Mouse (Mus musculus): ENCODE results near the gene Pex3. TPM values are rescaled to one million over a fixed set of nuclear protein-coding genes. Genes with fewer than 3 reads are reported as not detected.

The Pex3 gene
- polyA plus RNA-seq (2014; fragmentation: Illumina TruSeq; extraction: RNeasy Lipid Tissue Mini Kit (QIAGEN cat#74804); ENCODE audit: low read depth, low replicate concordance) = 28.1 TPM

DNA sequence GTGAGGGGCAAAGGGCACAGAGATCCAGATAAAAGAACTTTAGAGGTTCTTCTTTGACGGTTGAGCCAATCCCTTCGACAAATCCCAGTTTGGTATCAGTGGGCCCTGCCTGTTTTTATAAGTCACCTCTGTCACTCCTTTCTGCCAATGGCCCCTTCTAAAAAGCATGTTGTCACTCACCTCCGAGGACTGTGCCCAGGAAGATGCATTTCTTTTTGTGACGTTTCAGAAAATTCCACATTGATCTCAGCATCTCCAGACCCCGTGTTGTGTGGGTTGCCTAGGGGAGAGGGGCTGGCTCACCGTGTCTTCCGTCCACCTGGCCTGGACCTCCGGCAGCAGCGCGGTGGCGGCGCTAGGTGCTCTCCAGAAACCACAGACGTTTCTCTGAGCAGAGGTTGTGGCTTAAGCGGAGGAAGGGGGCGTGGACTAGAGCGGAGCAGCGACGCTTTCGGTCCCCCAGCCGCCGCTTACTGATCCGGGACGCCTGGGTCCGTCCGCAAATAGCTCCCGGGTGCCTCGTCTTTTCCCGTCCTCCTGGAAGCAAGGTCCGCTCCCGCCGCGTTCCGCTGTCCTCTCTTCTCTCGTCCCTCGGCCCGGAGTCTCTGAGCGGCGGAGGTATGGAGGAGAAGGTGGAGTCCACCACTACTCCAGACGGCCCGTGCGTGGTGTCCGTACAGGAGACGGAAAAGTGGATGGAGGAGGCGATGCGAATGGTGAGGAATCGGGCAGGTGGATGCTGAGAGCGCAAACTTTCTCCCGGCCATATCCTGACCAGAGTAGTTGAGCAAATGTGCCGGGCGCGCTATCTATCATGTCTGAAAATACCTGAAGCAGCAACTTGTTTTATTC, at the start of gene Pex3, which contains the start of gene Adat2:
Gene Pex3, minus strand, starts transcription at position 497 of the 852 bp plus-strand sequence.
Gene Adat2, plus strand, starts transcription at position 249 of the 852 bp plus-strand sequence.

DNA sequence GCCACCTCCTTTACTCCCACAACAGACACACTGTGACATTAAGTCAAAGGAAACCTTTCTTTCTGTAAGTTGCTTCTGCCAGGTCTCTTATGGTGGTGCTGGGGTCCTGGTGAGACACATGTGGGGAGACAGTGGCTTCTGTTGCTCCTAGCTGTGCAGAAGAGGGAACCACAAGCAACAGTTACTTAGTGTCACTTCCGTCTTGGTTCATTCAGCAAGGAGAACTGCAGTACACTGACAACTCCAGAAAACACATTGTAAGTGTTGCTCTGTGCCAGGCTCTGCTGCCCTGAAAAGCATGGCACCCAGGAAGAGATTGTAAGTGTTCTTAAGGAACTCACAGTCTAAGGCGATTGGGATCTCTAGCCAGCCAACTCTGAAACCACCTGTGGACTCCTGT, 53.6 kb downstream of the Pex3 start, which contains the start of gene Fuca2:
Gene Fuca2, plus strand, starts transcription at position 210 of the 400 bp plus-strand sequence.

Other genes starting within 250 kb of the Pex3 start
- 41.0 TPM for gene Phactr2, start 78.7 kb downstream of the Pex3 start, polyA plus RNA-seq (2014; fragmentation: Illumina TruSeq; extraction: RNeasy Lipid Tissue Mini Kit (QIAGEN cat#74804); ENCODE audit: low read depth, low replicate concordance)
- 327 TPM for gene Fuca2, start 53.6 kb downstream of the Pex3 start, polyA plus RNA-seq (2014; fragmentation: Illumina TruSeq; extraction: RNeasy Lipid Tissue Mini Kit (QIAGEN cat#74804); ENCODE audit: low read depth, low replicate concordance)
- gene Adat2, start 248 bp downstream of the Pex3 start, polyA plus RNA-seq (2014; fragmentation: Illumina TruSeq; extraction: RNeasy Lipid Tissue Mini Kit (QIAGEN cat#74804); ENCODE audit: low read depth, low replicate concordance) = 3.1 TPM